Mouse (Mus musculus) MEL (cell line): ENCODE measurements at regions not wholly inside any gene's neighbourhood (a gene's known extent, or its start where the extent isn't known, plus 50 kb on each side); places are given as distances from the start of the nearest gene placed in this dataset.

ENCODE experiments used
- DNase-seq: peaks from one replicate; pipeline ENCODE4 v3.0.0; 2011; ENCODE audit warnings: low read depth, low spot score
- H3K27ac ChIP-seq: 2 replicates; pipeline ENCODE4 v1.5.1; 2012; ENCODE audit warnings: low read depth, mild to moderate bottlenecking, control low read depth, low read length, moderate library complexity; ENCODE audit not compliant: control insufficient read depth
- H3K27me3 ChIP-seq, 2 experiments: fragments of 150-350 bp in 1 of 2; sonication (generic) in 1 of 2; 2 replicates each; pipeline ENCODE4 v1.6.1; 2012; ENCODE audit warnings: low read length in 2 of 2, mild to moderate bottlenecking in 2 of 2, improper control_type of control experiment in 1 of 2, moderate library complexity in 1 of 2; ENCODE audit not compliant: insufficient read depth in 2 of 2, control insufficient read depth in 1 of 2
- H3K36me3 ChIP-seq, 2 experiments: 2 replicates each; pipeline ENCODE4 v1.6.1; 2012 to 2014; ENCODE audit warnings: low read length in 2 of 2, improper control_type of control experiment in 1 of 2, inconsistent platforms in 1 of 2, mild to moderate bottlenecking in 1 of 2; ENCODE audit not compliant: insufficient read depth in 2 of 2, control insufficient read depth in 1 of 2
- H3K4me1 ChIP-seq, 2 experiments: fragments of 150-350 bp in 1 of 2; sonication (generic) in 1 of 2; 2 replicates each; pipeline ENCODE4 v1.6.1; 2012; ENCODE audit warnings: low read length in 2 of 2, improper control_type of control experiment in 1 of 2, mild to moderate bottlenecking in 1 of 2; ENCODE audit not compliant: insufficient read depth in 2 of 2, control insufficient read depth in 1 of 2
- H3K4me3 ChIP-seq, 2 experiments: fragments of 150-350 bp in 1 of 2; sonication (generic) in 1 of 2; 2 replicates each; pipeline ENCODE4 v1.5.1; 2012; ENCODE audit warnings: low read depth in 2 of 2, low read length in 2 of 2, mild to moderate bottlenecking in 2 of 2, moderate library complexity in 2 of 2, control low read depth in 1 of 2, improper control_type of control experiment in 1 of 2; ENCODE audit not compliant: control insufficient read depth in 1 of 2, insufficient read depth in 1 of 2
- H3K79me2 ChIP-seq: 2 replicates; pipeline ENCODE4 v1.6.1; 2012; ENCODE audit warnings: mild to moderate bottlenecking, low read length, moderate library complexity; ENCODE audit not compliant: control insufficient read depth, poor library complexity, insufficient read depth
- H3K9ac ChIP-seq: 2 replicates; pipeline ENCODE4 v1.6.1; 2012; ENCODE audit warnings: low read depth, mild to moderate bottlenecking, control low read depth, low read length, moderate library complexity; ENCODE audit not compliant: control insufficient read depth, poor library complexity, severe bottlenecking
- H3K9me3 ChIP-seq: fragments of 150-350 bp; sonication (generic); replicated peaks from 2 replicates; pipeline ENCODE4 v1.6.1; 2012; ENCODE audit warnings: mild to moderate bottlenecking, low read length, improper control_type of control experiment, moderate library complexity; ENCODE audit not compliant: insufficient read depth
- BHLHE40 ChIP-seq: IDR thresholded peaks from 2 replicates; pipeline ENCODE4 v1.6.1; 2012; ENCODE audit warnings: low read depth, mild to moderate bottlenecking, inconsistent platforms, low read length, improper control_type of control experiment, borderline replicate concordance
- CHD1 ChIP-seq: IDR thresholded peaks from 2 replicates; pipeline ENCODE4 v1.6.1; 2012; ENCODE audit warnings: low read depth, mild to moderate bottlenecking, inconsistent platforms, low read length, improper control_type of control experiment
- CHD2 ChIP-seq: IDR thresholded peaks from 2 replicates; pipeline ENCODE4 v1.6.1; 2011; ENCODE audit warnings: low read length, improper control_type of control experiment
- CTCF ChIP-seq, 3 experiments: IDR thresholded peaks in 2 of 3; conservative IDR thresholded peaks in 1 of 3; 2 replicates each; pipeline ENCODE4 v1.5.1; 2011 to 2012; ENCODE audit warnings: low read length in 3 of 3, low read depth in 2 of 3, mild to moderate bottlenecking in 2 of 3, improper control_type of control experiment in 1 of 3, inconsistent platforms in 1 of 3, mixed read lengths in 1 of 3, moderate library complexity in 1 of 3; ENCODE audit not compliant: control insufficient read depth in 1 of 3, insufficient read depth in 1 of 3, poor library complexity in 1 of 3, severe bottlenecking in 1 of 3
- E2F4 ChIP-seq: IDR thresholded peaks from 2 replicates; pipeline ENCODE4 v1.6.1; 2011; ENCODE audit warnings: low read depth, low read length, improper control_type of control experiment, borderline replicate concordance
- ELF1 ChIP-seq: IDR thresholded peaks from 2 replicates; pipeline ENCODE4 v1.6.1; 2014; ENCODE audit warnings: low read depth, mild to moderate bottlenecking, inconsistent platforms, low read length, improper control_type of control experiment, moderate library complexity
- EP300 ChIP-seq, 2 experiments: IDR thresholded peaks; 2 replicates each; pipeline ENCODE4 v1.6.1; 2011; ENCODE audit warnings: improper control_type of control experiment in 2 of 2, low read length in 2 of 2, low read depth in 1 of 2, mild to moderate bottlenecking in 1 of 2
- ETS1 ChIP-seq: IDR thresholded peaks from 2 replicates; pipeline ENCODE4 v1.6.1; 2012; ENCODE audit warnings: low read depth, mild to moderate bottlenecking, inconsistent platforms, low read length, improper control_type of control experiment, moderate library complexity
- GABPA ChIP-seq: IDR thresholded peaks from 2 replicates; pipeline ENCODE4 v1.6.1; 2012; ENCODE audit warnings: low read depth, mild to moderate bottlenecking, inconsistent platforms, low read length, improper control_type of control experiment, moderate library complexity
- GATA1 ChIP-seq: IDR thresholded peaks from 2 replicates; pipeline ENCODE4 v1.6.1; 2011; ENCODE audit warnings: low read depth, low read length, improper control_type of control experiment
- JUND ChIP-seq: IDR thresholded peaks from 2 replicates; pipeline ENCODE4 v1.6.1; 2011; ENCODE audit warnings: low read depth, mild to moderate bottlenecking, improper control_type of control experiment, low read length
- KAT2A ChIP-seq: conservative IDR thresholded peaks from 2 replicates; pipeline ENCODE4 v1.6.1; 2012; ENCODE audit warnings: low read depth, low read length, improper control_type of control experiment, inconsistent platforms
- MAFK ChIP-seq: IDR thresholded peaks from 2 replicates; pipeline ENCODE4 v1.6.1; 2011; ENCODE audit warnings: low read depth, mild to moderate bottlenecking, low read length, improper control_type of control experiment, borderline replicate concordance
- POLR2A ChIP-seq, 2 experiments: IDR thresholded peaks; 2 replicates each; pipeline ENCODE4 v1.6.1; 2011 to 2012; ENCODE audit warnings: low read length in 2 of 2, mild to moderate bottlenecking in 2 of 2, control low read depth in 1 of 2, improper control_type of control experiment in 1 of 2, low read depth in 1 of 2, moderate library complexity in 1 of 2; ENCODE audit not compliant: control insufficient read depth in 1 of 2, insufficient read depth in 1 of 2, poor library complexity in 1 of 2
- POLR2AphosphoS2 ChIP-seq: IDR thresholded peaks from 2 replicates; pipeline ENCODE4 v1.6.1; 2011; ENCODE audit warnings: low read length, improper control_type of control experiment
- POLR2AphosphoS5 ChIP-seq: IDR thresholded peaks from 2 replicates; pipeline ENCODE4 v1.6.1; 2012; ENCODE audit warnings: low read depth, borderline replicate concordance, mild to moderate bottlenecking, inconsistent platforms, low read length, moderate library complexity, mixed read lengths
- RAD21 ChIP-seq: IDR thresholded peaks from 2 replicates; pipeline ENCODE4 v1.6.1; 2011; ENCODE audit warnings: mild to moderate bottlenecking, low read depth, low read length, improper control_type of control experiment
- RCOR1 ChIP-seq: IDR thresholded peaks from 2 replicates; pipeline ENCODE4 v1.6.1; 2012; ENCODE audit warnings: low read depth, mild to moderate bottlenecking, inconsistent platforms, low read length, improper control_type of control experiment
- SIN3A ChIP-seq: IDR thresholded peaks from 2 replicates; pipeline ENCODE4 v1.6.1; 2012; ENCODE audit warnings: low read length, improper control_type of control experiment, inconsistent platforms
- SMC3 ChIP-seq: IDR thresholded peaks from 2 replicates; pipeline ENCODE4 v1.6.1; 2011; ENCODE audit warnings: low read depth, low read length, improper control_type of control experiment
- TAL1 ChIP-seq: IDR thresholded peaks from 2 replicates; pipeline ENCODE4 v1.6.1; 2012; ENCODE audit warnings: mild to moderate bottlenecking, inconsistent platforms, low read length, moderate library complexity, mixed read lengths
- TBP ChIP-seq: IDR thresholded peaks from 2 replicates; pipeline ENCODE4 v1.8.0; 2011; ENCODE audit warnings: low read depth, low read length, improper control_type of control experiment
- TCF12 ChIP-seq: IDR thresholded peaks from 2 replicates; pipeline ENCODE4 v1.6.1; 2014; ENCODE audit warnings: low read depth, mild to moderate bottlenecking, inconsistent platforms, low read length, improper control_type of control experiment, moderate library complexity
- UBTF ChIP-seq: IDR thresholded peaks from 2 replicates; pipeline ENCODE4 v1.6.1; 2012; ENCODE audit warnings: low read depth, mild to moderate bottlenecking, inconsistent platforms, low read length, improper control_type of control experiment, moderate library complexity, borderline replicate concordance; ENCODE audit not compliant: insufficient read depth
- ZC3H11A ChIP-seq: IDR thresholded peaks from 2 replicates; pipeline ENCODE4 v1.6.1; 2012; ENCODE audit warnings: low read depth, mild to moderate bottlenecking, inconsistent platforms, low read length, improper control_type of control experiment
- ZKSCAN1 ChIP-seq: IDR thresholded peaks from 2 replicates; pipeline ENCODE4 v1.6.1; 2012; ENCODE audit warnings: low read depth, mild to moderate bottlenecking, inconsistent platforms, low read length, improper control_type of control experiment, moderate library complexity
- ZMIZ1 ChIP-seq: IDR thresholded peaks from 2 replicates; pipeline ENCODE4 v1.6.1; 2012; ENCODE audit warnings: low read depth, mild to moderate bottlenecking, inconsistent platforms, low read length, improper control_type of control experiment, moderate library complexity
- ZNF384 ChIP-seq: IDR thresholded peaks from 2 replicates; pipeline ENCODE4 v1.6.1; 2012; ENCODE audit warnings: low read depth, mild to moderate bottlenecking, inconsistent platforms, low read length, improper control_type of control experiment

GRCm38 (mm10) chr10:43750854-43751253 lies 150.7 kb downstream of the Qrsl1 start:
- H3K9me3 ChIP-seq = no peaks in the 10 kb centered on the region
- DNase-seq = no peak
- H3K4me3 ChIP-seq = no peak overlapping the region
- H3K79me2 ChIP-seq = no peaks in the 10 kb centered on the region
- no peaks in the 10 kb centered on the region for H3K27me3 ChIP-seq
- peaks cover 0 to 4% of the 10 kb centered on the region in 2 experiments; a peak in 2 of 4 replicates for H3K36me3 ChIP-seq
- H3K4me1 ChIP-seq = peaks cover 0 to 8% of the 10 kb centered on the region in 2 experiments; a peak in 2 of 4 replicates
- no peak overlapping the region for H3K27ac ChIP-seq
- H3K9ac ChIP-seq = no peak overlapping the region
- TF ChIP-seq POLR2AphosphoS5 (no peak), RAD21 (no peak), KAT2A (no peak), CHD1 (no peak), ZMIZ1 (no peak), ZNF384 (no peak), JUND (no peak), ZKSCAN1 (no peak), TAL1 (no peak), POLR2A (IDR thresholded peaks at IDR 0.05; ENCODE audit: control insufficient read depth in 1 of 2, insufficient read depth in 1 of 2, low read depth in 1 of 2, low read length in 2 of 2, poor library complexity in 1 of 2) (no peak), ELF1 (no peak), CTCF (IDR thresholded peaks at IDR 0.05 in 2 of 3, conservative IDR thresholded peaks at IDR 0.05 in 1 of 3; ENCODE audit: control insufficient read depth in 1 of 3, insufficient read depth in 1 of 3, low read depth in 2 of 3, low read length in 3 of 3, poor library complexity in 1 of 3, severe bottlenecking in 1 of 3) (no peak), SMC3 (no peak), TBP (no peak), E2F4 (no peak), ETS1 (no peak), TCF12 (no peak), SIN3A (no peak)

GRCm38 (mm10) chr10:43751881-43752675 lies 149.5 kb downstream of the Qrsl1 start:
- H3K9me3 ChIP-seq = no peaks in the 10 kb centered on the region
- H3K27ac ChIP-seq = 0 out of 2 replicates have a peak overlapping the region, but pooled peaks have one; percentile 39
- H3K27me3 ChIP-seq = no peaks in the 10 kb centered on the region
- no peak overlapping the region for H3K9ac ChIP-seq
- peak; percentile 88 for DNase-seq
- peaks cover 0 to 7% of the 10 kb centered on the region in 2 experiments; a peak in 2 of 4 replicates for H3K36me3 ChIP-seq
- H3K4me3 ChIP-seq = no peak overlapping the region
- peaks cover 0 to 8% of the 10 kb centered on the region in 2 experiments; a peak in 3 of 4 replicates for H3K4me1 ChIP-seq
- H3K79me2 ChIP-seq = no peaks in the 10 kb centered on the region
- TF ChIP-seq GATA1 (peak; percentile 65; the same call in 1 of the 2 replicates), ZNF384 (no peak), CTCF (IDR thresholded peaks at IDR 0.05 in 2 of 3, conservative IDR thresholded peaks at IDR 0.05 in 1 of 3; ENCODE audit: control insufficient read depth in 1 of 3, insufficient read depth in 1 of 3, low read depth in 2 of 3, low read length in 3 of 3, poor library complexity in 1 of 3, severe bottlenecking in 1 of 3) (no peak), BHLHE40 (no peak), TBP (no peak), RAD21 (no peak; the same call in 1 of the 2 replicates), POLR2A (IDR thresholded peaks at IDR 0.05; ENCODE audit: control insufficient read depth in 1 of 2, insufficient read depth in 1 of 2, low read depth in 1 of 2, low read length in 2 of 2, poor library complexity in 1 of 2) (no peak), POLR2AphosphoS5 (no peak), GABPA (no peak), ZKSCAN1 (no peak), POLR2AphosphoS2 (no peak), ZC3H11A (no peak), ETS1 (no peak; the same call in 1 of the 2 replicates), EP300 (IDR thresholded peaks at IDR 0.05; ENCODE audit: low read depth in 1 of 2, low read length in 2 of 2) (peak in 1 of 2 experiments; percentile 78; a peak in 3 of 4 replicates), UBTF (no peak), CHD2 (no peak), MAFK (no peak), SIN3A (no peak), TCF12 (no peak), RCOR1 (peak; percentile 82), CHD1 (no peak)
